Mouse (Mus musculus) right cerebral cortex, adult 2 months (tissue): ENCODE measurements around the gene Galk1.
"Not testable (repeated sequence)": the region's sequence is repeated elsewhere in the genome, so short reads cannot be mapped to it uniquely, and the experiment has no call there.

ENCODE experiments used
- DNase-seq, 2 experiments: peaks; one replicate each; pipeline ENCODE4 v3.0.0; 2021 to 2022; ENCODE audit warnings: low spot score in 2 of 2

Galk1 gene

GRCm38 (mm10) chr11:116030898-116031845, 18.7 kb upstream of the Galk1 start:
- peak; percentile 29 to 74 for DNase-seq

GRCm38 (mm10) chr11:116030088-116030897, 17.8 kb upstream of the Galk1 start, which contains the start of gene Unk:
Unk (plus strand) TSS chr11:116030322.
- peak; percentile 98 to 99 for DNase-seq

- no peak for DNase-seq
These were observed 16.8 kb upstream of the Galk1 start for GRCm38 (mm10) chr11:116029086-116029865.

- DNase-seq, result no peak
These were observed 15.8 kb upstream of the Galk1 start for GRCm38 (mm10) chr11:116028177-116028865.

- DNase-seq, result no peak
These were observed 15.2 kb upstream of the Galk1 start, which contains the start of gene H3f3b for GRCm38 (mm10) chr11:116027756-116028155. H3f3b (minus strand) TSS chr11:116027962.

GRCm38 (mm10) chr11:116025056-116025845, 12.7 kb upstream of the Galk1 start:
- DNase-seq, result no peak

- DNase-seq, result peak; percentile 94 to 97
These were observed 11.9 kb upstream of the Galk1 start for GRCm38 (mm10) chr11:116024356-116024808.

GRCm38 (mm10) chr11:116023771-116024355, 11.3 kb upstream of the Galk1 start:
- DNase-seq, result peak; percentile 78 to 79

GRCm38 (mm10) chr11:116023074-116023770, 10.7 kb upstream of the Galk1 start:
- not testable (repeated sequence) for DNase-seq

- no peak for DNase-seq
These were observed 9.8 kb upstream of the Galk1 start for GRCm38 (mm10) chr11:116022256-116022780.

GRCm38 (mm10) chr11:116021328-116022220, 9.1 kb upstream of the Galk1 start:
- DNase-seq, result no peak

- no peak for DNase-seq
These were observed 8.0 kb upstream of the Galk1 start for GRCm38 (mm10) chr11:116020519-116020922.

- DNase-seq, result no peak
These were observed 7.5 kb upstream of the Galk1 start for GRCm38 (mm10) chr11:116019976-116020411.

- DNase-seq, result no peak
These were observed 6.9 kb upstream of the Galk1 start for GRCm38 (mm10) chr11:116019360-116019791.

GRCm38 (mm10) chr11:116018867-116019266, 6.3 kb upstream of the Galk1 start:
- not testable (repeated sequence) for DNase-seq

- DNase-seq, result peak in 1 of 2 experiments; percentile 24
These were observed 5.6 kb upstream of the Galk1 start for GRCm38 (mm10) chr11:116018106-116018505.

GRCm38 (mm10) chr11:116014821-116015220, 2.3 kb upstream of the Galk1 start:
- no peak for DNase-seq
